In the genomic region with DNA sequence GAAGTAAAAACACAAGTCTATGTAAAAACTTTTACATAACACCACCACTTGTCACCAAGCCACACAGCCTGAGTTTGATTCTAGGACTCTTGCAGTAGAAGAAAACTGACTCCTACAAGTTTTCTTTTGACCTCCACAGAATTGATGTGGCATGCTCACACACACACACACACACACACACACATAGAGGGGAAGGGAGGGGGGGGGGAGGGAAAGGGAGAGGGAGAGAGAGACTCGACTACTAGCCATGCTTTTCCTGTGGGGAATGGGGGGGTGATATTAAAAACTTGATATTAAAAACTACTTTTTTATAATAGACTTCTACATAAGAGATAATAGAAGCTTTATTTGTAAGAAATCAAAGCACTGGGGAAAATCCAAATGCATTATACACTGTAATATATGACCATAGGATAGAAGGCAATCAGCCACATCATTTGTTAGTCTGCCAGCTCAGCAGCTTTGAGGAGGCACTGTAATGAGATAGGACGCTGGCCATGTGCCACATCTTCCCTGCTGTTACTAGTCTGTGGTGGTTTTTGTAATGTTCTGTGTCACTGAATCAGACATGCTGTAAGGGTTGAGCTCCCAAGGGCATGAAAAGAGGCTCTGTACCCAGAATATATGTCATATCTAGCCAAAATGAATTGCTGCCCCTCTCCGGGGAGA, we compare ENCODE assay signal across 9 mouse cellular contexts.
DNase-seq lines count a peak whose midpoint lies in the region; ATAC-seq and TF ChIP-seq lines count a peak whose summit lies in the region.
"Had no signal": no experiment of that assay in that cellular context is flagged by ENCODE, and none has a peak within 500 bp of the region (broad histone marks: within the 10 kb centered on the region; RNA-seq: fewer than 3 reads in every experiment).

No protein-coding gene starts in this region.

- no peaks in the 10 kb centered on the region for H3K79me2 ChIP-seq in myocyte (ENCODE audit: control insufficient read depth, insufficient read depth)

- TF ChIP-seq POLR2A in cerebellum, adult 2 months (IDR thresholded peaks at IDR 0.05; ENCODE audit: borderline replicate concordance, insufficient read depth, low read length) = no peak
- no peak for TF ChIP-seq POLR2A in myocyte (IDR thresholded peaks at IDR 0.05; ENCODE audit: insufficient read length, low read depth)

- no peak overlapping the region for H3K9ac ChIP-seq in heart, embryonic 16.5 days (ENCODE audit: low read length)
- no peak overlapping the region for H3K9ac ChIP-seq in heart, embryonic 11.5 days (ENCODE audit: low read depth, low read length)
- H3K9ac ChIP-seq in hindbrain, embryonic 12.5 days = no peak overlapping the region
- H3K9ac ChIP-seq: liver, embryonic 15.5 days had no signal

- peaks cover 6% of the 10 kb centered on the region for H3K4me1 ChIP-seq in heart, embryonic 16.5 days (ENCODE audit: control insufficient read depth, insufficient read depth, low read length)
- no peaks in the 10 kb centered on the region; the same call in 1 of the 2 replicates for H3K4me1 ChIP-seq in heart, embryonic 11.5 days (ENCODE audit: control insufficient read depth, insufficient read depth, low read length)
- H3K4me1 ChIP-seq in cerebellum, adult 2 months (ENCODE audit: control insufficient read depth, insufficient read depth, low read length) = peaks cover 4% of the 10 kb centered on the region; the same call in 1 of the 2 replicates
- peaks cover 5% of the 10 kb centered on the region for H3K4me1 ChIP-seq in hindbrain, embryonic 12.5 days
- H3K4me1 ChIP-seq: liver, embryonic 15.5 days had no signal

- H3K27ac ChIP-seq in heart, embryonic 16.5 days (ENCODE audit: low read length) = peak overlapping the region; percentile 41; the same call in 1 of the 2 replicates
- H3K27ac ChIP-seq in heart, embryonic 11.5 days (ENCODE audit: low read depth, low read length) = no peak overlapping the region
- no peak overlapping the region for H3K27ac ChIP-seq in cerebellum, adult 2 months (ENCODE audit: insufficient read depth, low read length)
- peak overlapping the region; percentile 26; the same call in 1 of the 2 replicates for H3K27ac ChIP-seq in hindbrain, embryonic 12.5 days
- H3K27ac ChIP-seq: liver, embryonic 15.5 days had no signal

- H3K9me3 ChIP-seq in heart, embryonic 16.5 days (replicated peaks; ENCODE audit: control insufficient read depth, low read length) = no peaks in the 10 kb centered on the region
- no peaks in the 10 kb centered on the region for H3K9me3 ChIP-seq in heart, embryonic 11.5 days (replicated peaks; ENCODE audit: control insufficient read depth, low read length)
- no peaks in the 10 kb centered on the region for H3K9me3 ChIP-seq in hindbrain, embryonic 12.5 days (replicated peaks)
- H3K9me3 ChIP-seq: liver, embryonic 15.5 days had no signal

- H3K4me3 ChIP-seq in heart, embryonic 16.5 days (ENCODE audit: low read length) = no peak overlapping the region
- H3K4me3 ChIP-seq in heart, embryonic 11.5 days (ENCODE audit: low read depth, low read length) = no peak overlapping the region
- no peak overlapping the region for H3K4me3 ChIP-seq in cerebellum, adult 2 months (replicated peaks; ENCODE audit: insufficient read depth, low read depth, low read length)
- no peak overlapping the region for H3K4me3 ChIP-seq in hindbrain, embryonic 12.5 days
- H3K4me3 ChIP-seq in myocyte = no peak overlapping the region
- H3K4me3 ChIP-seq: liver, embryonic 15.5 days had no signal

- TF ChIP-seq CTCF in cerebellum, adult 2 months (IDR thresholded peaks at IDR 0.05; ENCODE audit: borderline replicate concordance, insufficient read depth, low read depth, low read length) = no peak

- no peak overlapping the region for H3K4me2 ChIP-seq in heart, embryonic 16.5 days (ENCODE audit: low read depth, low read length)
- no peak overlapping the region for H3K4me2 ChIP-seq in heart, embryonic 11.5 days
- H3K4me2 ChIP-seq in hindbrain, embryonic 12.5 days (replicated peaks) = no peak overlapping the region
- peak overlapping the region; percentile 9 for H3K4me2 ChIP-seq in myocyte (ENCODE audit: low read depth)
- H3K4me2 ChIP-seq: liver, embryonic 15.5 days had no signal

- WGBS in heart, embryonic 16.5 days = 20% methylated on average over 3 of the region's 3 CpGs
- WGBS in heart, embryonic 11.5 days (ENCODE audit: insufficient replicate concordance) = 43% methylated on average over 3 of the region's 3 CpGs
- 24% methylated on average over 3 of the region's 3 CpGs for WGBS in cerebellum, adult 2 months
- WGBS in hindbrain, embryonic 12.5 days = 36% methylated on average over 3 of the region's 3 CpGs

- peak; percentile 85 for DNase-seq in Muller cell, postnatal 12 days (ENCODE audit: inconsistent ontology term)
- peak; percentile 44 to 63 for DNase-seq in cerebellum, adult 2 months
- no peak for DNase-seq in urinary bladder, postnatal 14 days (ENCODE audit: low spot score)
- no peak for DNase-seq in thymus, postnatal 36 days

- no peaks in the 10 kb centered on the region for H3K36me3 ChIP-seq in heart, embryonic 16.5 days (ENCODE audit: control insufficient read depth, insufficient read depth)
- H3K36me3 ChIP-seq in heart, embryonic 11.5 days (ENCODE audit: control insufficient read depth, insufficient read depth, low read length) = no peaks in the 10 kb centered on the region
- no peaks in the 10 kb centered on the region for H3K36me3 ChIP-seq in hindbrain, embryonic 12.5 days
- H3K36me3 ChIP-seq in myocyte (ENCODE audit: control insufficient read depth, insufficient read depth) = no peaks in the 10 kb centered on the region
- H3K36me3 ChIP-seq: liver, embryonic 15.5 days had no signal

- H3ac ChIP-seq in myocyte (ENCODE audit: control insufficient read depth, insufficient read length) = no peak overlapping the region

- H3K27me3 ChIP-seq in heart, embryonic 16.5 days (ENCODE audit: control insufficient read depth, insufficient read depth, low read length) = no peaks in the 10 kb centered on the region
- H3K27me3 ChIP-seq in heart, embryonic 11.5 days (ENCODE audit: control insufficient read depth, insufficient read depth, low read length) = no peaks in the 10 kb centered on the region
- no peaks in the 10 kb centered on the region for H3K27me3 ChIP-seq in cerebellum, adult 2 months (ENCODE audit: control insufficient read depth, insufficient read depth, low read length)
- no peaks in the 10 kb centered on the region for H3K27me3 ChIP-seq in hindbrain, embryonic 12.5 days
- H3K27me3 ChIP-seq in myocyte (ENCODE audit: control insufficient read depth, insufficient read depth, insufficient read length) = no peaks in the 10 kb centered on the region
- H3K27me3 ChIP-seq: liver, embryonic 15.5 days had no signal

- peak; percentile 60 for ATAC-seq in heart, embryonic 16.5 days (replicated peaks; ENCODE audit: extremely low read depth, insufficient read depth, low FRiP score)
- ATAC-seq in heart, embryonic 11.5 days (replicated peaks; ENCODE audit: insufficient number of reproducible peaks, low FRiP score, low TSS enrichment) = no peak
- peak; percentile 80 for ATAC-seq in hindbrain, embryonic 12.5 days (ENCODE audit: low FRiP score)

TF ChIP-seq in myocyte, 11 proteins besides CTCF, POLR2A, EP300 and RAD21:
- TF ChIP-seq REST (IDR thresholded peaks at IDR 0.05; ENCODE audit: insufficient read depth, insufficient read length) (no peak), CEBPB (IDR thresholded peaks at IDR 0.05; ENCODE audit: insufficient read depth, poor library complexity, severe bottlenecking) (no peak), MYOD1 (IDR thresholded peaks at IDR 0.05; ENCODE audit: control insufficient read depth in 1 of 3, insufficient read length in 2 of 3, low read depth in 2 of 3) (no peak), MYOG (IDR thresholded peaks at IDR 0.05; ENCODE audit: control insufficient read depth in 1 of 3, insufficient read depth in 1 of 3, insufficient read length in 2 of 3, low read depth in 2 of 3) (no peak), TCF3 (IDR thresholded peaks at IDR 0.05; ENCODE audit: insufficient read length, low read depth) (no peak), E2F4 (IDR thresholded peaks at IDR 0.05; ENCODE audit: insufficient read depth) (no peak), TCF12 (IDR thresholded peaks at IDR 0.05; ENCODE audit: insufficient read depth, poor library complexity, severe bottlenecking) (no peak), USF1 (IDR thresholded peaks at IDR 0.05; ENCODE audit: low read depth) (no peak), POLR2AphosphoS2 (IDR thresholded peaks at IDR 0.05; ENCODE audit: insufficient read length, low read depth) (no peak), SRF (IDR thresholded peaks at IDR 0.05; ENCODE audit: control insufficient read depth, insufficient read length, low read depth) (no peak), MAX (IDR thresholded peaks at IDR 0.05; ENCODE audit: low read depth) (no peak)

Comparison
In these comparisons a context has a peak if more than half of its experiments do, and no peak if none do; other contexts are left out.
1. H3K27ac ChIP-seq: peak in heart, embryonic 16.5 days (single experiment) and hindbrain, embryonic 12.5 days (single experiment); none in heart, embryonic 11.5 days (single experiment) and cerebellum, adult 2 months (single experiment).
2. DNase-seq: peak in Muller cell, postnatal 12 days (single experiment) and cerebellum, adult 2 months (2 of 2); none in urinary bladder, postnatal 14 days (single experiment) and thymus, postnatal 36 days (0 of 2).